Mouse (Mus musculus) stomach, embryonic 15.5 days (tissue): ENCODE data around the gene Bag6. TPM values are rescaled to one million over a fixed set of nuclear protein-coding genes. Genes with fewer than 3 reads are reported as not detected.

Experiments
- ATAC-seq: fragments of 200-750 bp; cut with Nextera tagmentation; 2 replicates; pipeline ENCODE4 v1.8.0; 2017; ENCODE audit warnings: low read depth, moderate number of reproducible peaks, moderate TSS enrichment; ENCODE audit not compliant: insufficient read depth, low FRiP score
- H3K27ac ChIP-seq: fragments of 300-500 bp; sonication (generic); 2 replicates; pipeline ENCODE4 v1.5.1; 2015; ENCODE audit warnings: mild to moderate bottlenecking, inconsistent platforms
- H3K27me3 ChIP-seq: fragments of 300-500 bp; sonication (generic); replicated peaks from 2 replicates; pipeline ENCODE4 v1.6.1; 2015; ENCODE audit warnings: inconsistent platforms
- H3K36me3 ChIP-seq: fragments of 300-500 bp; sonication (generic); 2 replicates; pipeline ENCODE4 v1.6.1; 2015; ENCODE audit warnings: inconsistent platforms
- H3K4me1 ChIP-seq: fragments of 300-500 bp; sonication (generic); 2 replicates; pipeline ENCODE4 v1.6.1; 2015; ENCODE audit warnings: inconsistent platforms
- H3K4me2 ChIP-seq: fragments of 300-500 bp; sonication (generic); 2 replicates; pipeline ENCODE4 v1.6.1; 2015; ENCODE audit warnings: mild to moderate bottlenecking, inconsistent platforms
- H3K4me3 ChIP-seq: fragments of 300-500 bp; sonication (generic); replicated peaks from 2 replicates; pipeline ENCODE4 v1.5.1; 2015; ENCODE audit warnings: inconsistent platforms
- H3K9ac ChIP-seq: fragments of 300-500 bp; sonication (generic); 2 replicates; pipeline ENCODE4 v1.6.1; 2015; ENCODE audit warnings: inconsistent platforms
- H3K9me3 ChIP-seq: fragments of 300-500 bp; sonication (generic); 2 replicates; pipeline ENCODE4 v1.6.1; 2016; ENCODE audit warnings: inconsistent platforms
- WGBS: fragments of 180-500 bp; shearing (Covaris S2); methylation state at CpG from one replicate; pipeline ENCODE4 v1.1.7; 2015; 5-methylcytosine and 5-hydroxymethylcytosine counted together
- microRNA-seq: library from miRNA; unstranded; fragments of <30 nt; microRNA quantifications from one replicate; pipeline ENCODE4, GENCODE M21; 2016
- polyA plus RNA-seq: library from polyadenylated mRNA; unstranded; fragments of >200 nt; fragmentation: Nextera tagmentation; extraction: Ambion mirVana; gene quantifications from 2 replicates; pipeline ENCODE4 v1.2.1, GENCODE M21; 2015

Bag6 gene
- polyA plus RNA-seq, 1 experiment from 2014 or later, result 42.2 TPM

- H3K4me2 ChIP-seq, result peak within 1 kb of the TSS; percentile 93
- H3K4me1 ChIP-seq, result peaks cover 15% of the 10 kb centered on the region; the same call in 1 of the 2 replicates
- H3K27ac ChIP-seq, result no peak within 1 kb of the TSS
- H3K27me3 ChIP-seq, result peaks cover 15% of the 10 kb centered on the region
- H3K4me3 ChIP-seq, result peak within 1 kb of the TSS; percentile 47
- H3K9ac ChIP-seq, result no peak within 1 kb of the TSS
- no peaks in the 10 kb centered on the region for H3K9me3 ChIP-seq
- WGBS, result 54% methylated on average over 28 of the region's 28 CpGs
- ATAC-seq, result no peak
- H3K36me3 ChIP-seq, result no peaks in the 10 kb centered on the region
These were observed 59.2 kb downstream of the Bag6 start, which contains the start of gene Ltb for GRCm38 (mm10) chr17:35193881-35194843. TSS of gene Ltb (plus strand) at chr17:35194439.

- Histone ChIP-seq H3K36me3 (no peaks in the 10 kb centered on the region), H3K9ac (no peak overlapping the region), H3K4me1 (peaks cover 15% of the 10 kb centered on the region; the same call in 1 of the 2 replicates), H3K9me3 (no peaks in the 10 kb centered on the region), H3K4me3 (peak overlapping the region; percentile 47), H3K4me2 (peak overlapping the region; percentile 93), H3K27ac (no peak overlapping the region), H3K27me3 (peaks cover 15% of the 10 kb centered on the region)
- no peak for ATAC-seq
- 38% methylated on average over 19 of the region's 19 CpGs for WGBS
These were observed 60.1 kb downstream of the Bag6 start for GRCm38 (mm10) chr17:35194844-35195630.

- Histone ChIP-seq H3K9ac (peak overlapping the region; percentile 35), H3K4me3 (peak overlapping the region; percentile 47), H3K9me3 (no peaks in the 10 kb centered on the region), H3K4me2 (peak overlapping the region; percentile 93), H3K36me3 (no peaks in the 10 kb centered on the region), H3K27me3 (peaks cover 15% of the 10 kb centered on the region), H3K27ac (no peak overlapping the region), H3K4me1 (peaks cover 15% of the 10 kb centered on the region; the same call in 1 of the 2 replicates)
- ATAC-seq, result peak; percentile 73
- WGBS, result 2% methylated on average over 63 of the region's 66 CpGs
These were observed 60.8 kb downstream of the Bag6 start for GRCm38 (mm10) chr17:35195631-35196320.

GRCm38 (mm10) chr17:35196321-35196641, 61.3 kb downstream of the Bag6 start:
- no peak for ATAC-seq

More at GRCm38 (mm10) chr17:35196321-35196641, 61.3 kb downstream of the Bag6 start:
- Histone ChIP-seq H3K27me3 (peaks cover 16% of the 10 kb centered on the region), H3K9ac (no peak overlapping the region), H3K9me3 (no peaks in the 10 kb centered on the region), H3K4me1 (peaks cover 15% of the 10 kb centered on the region; the same call in 1 of the 2 replicates), H3K36me3 (no peaks in the 10 kb centered on the region), H3K4me3 (peak overlapping the region; percentile 47), H3K27ac (no peak overlapping the region), H3K4me2 (peak overlapping the region; percentile 93)
- 31% methylated on average over 9 of the region's 9 CpGs for WGBS

Small RNA genes lying within 50 kb of the gene (microRNA-seq; reads per million reads assigned to microRNA genes)
- gene Mir6973a, result not detected

Other genes starting within 250 kb of the Bag6 start
- gene C2, start 236.9 kb upstream of the Bag6 start, polyA plus RNA-seq, result 4.4 and 6.2 TPM in 2 replicates
- 70.0 and 74.5 TPM in 2 replicates for gene Ehmt2, start 236.7 kb upstream of the Bag6 start, polyA plus RNA-seq
- 15.2 and 17.9 TPM in 2 replicates for gene Slc44a4, start 220.7 kb upstream of the Bag6 start, polyA plus RNA-seq
- gene Neu1, start 203.9 kb upstream of the Bag6 start, polyA plus RNA-seq, result 36.9 and 44.5 TPM in 2 replicates
- 0.34 and 0.90 TPM in 2 replicates for gene Hspa1b, start 175.9 kb upstream of the Bag6 start, polyA plus RNA-seq
- not detected in 2 replicates for gene Gm20481, start 165.3 kb upstream of the Bag6 start, polyA plus RNA-seq
- 9.9 and 12.1 TPM in 2 replicates for gene Hspa1a, start 163.0 kb upstream of the Bag6 start, polyA plus RNA-seq
- gene Hspa1l, start 162.5 kb upstream of the Bag6 start, polyA plus RNA-seq, result 0.49 and 0.89 TPM in 2 replicates
- 175 and 182 TPM in 2 replicates for gene Lsm2, start 153.3 kb upstream of the Bag6 start, polyA plus RNA-seq
- gene Vars, start 134.2 kb upstream of the Bag6 start, polyA plus RNA-seq, result 119 and 124 TPM in 2 replicates
- gene Vwa7, start 118.6 kb upstream of the Bag6 start, polyA plus RNA-seq, result 0.31 TPM in 2 replicates
- 13.2 and 14.8 TPM in 2 replicates for gene Sapcd1, start 107.2 kb upstream of the Bag6 start, polyA plus RNA-seq
- gene Msh5, start 88.4 kb upstream of the Bag6 start, polyA plus RNA-seq, result 3.8 and 4.8 TPM in 2 replicates
- 361 and 363 TPM in 2 replicates for gene Clic1, start 85.2 kb upstream of the Bag6 start, polyA plus RNA-seq
- 210 and 216 TPM in 2 replicates for gene Ddah2, start 76.1 kb upstream of the Bag6 start, polyA plus RNA-seq
- gene Ly6g6c, start 69.8 kb upstream of the Bag6 start, polyA plus RNA-seq, result 6.2 and 17.2 TPM in 2 replicates
- gene Mpig6b, start 69.0 kb upstream of the Bag6 start, polyA plus RNA-seq, result 0.44 and 0.73 TPM in 2 replicates
- 9.4 and 16.8 TPM in 2 replicates for gene Ly6g6e, start 58.3 kb upstream of the Bag6 start, polyA plus RNA-seq
- gene Ly6g6d, start 57.1 kb upstream of the Bag6 start, polyA plus RNA-seq, result 3.6 and 4.4 TPM in 2 replicates
- 0.15 and 0.41 TPM in 2 replicates for gene Ly6g6f, start 49.6 kb upstream of the Bag6 start, polyA plus RNA-seq
- gene Abhd16a, start 45.9 kb upstream of the Bag6 start, polyA plus RNA-seq, result 92.0 and 97.8 TPM in 2 replicates
- gene Ly6g5c, start 26.9 kb upstream of the Bag6 start, polyA plus RNA-seq, result not detected in 2 replicates
- gene Ly6g5b, start 19.8 kb upstream of the Bag6 start, polyA plus RNA-seq, result 0.69 and 0.85 TPM in 2 replicates
- 17.4 and 19.1 TPM in 2 replicates for gene Gpank1, start 13.7 kb upstream of the Bag6 start, polyA plus RNA-seq
- 251 and 262 TPM in 2 replicates for gene Csnk2b, start 13.1 kb upstream of the Bag6 start, polyA plus RNA-seq
- 11.9 and 12.2 TPM in 2 replicates for gene D17H6S53E, start 8.8 kb upstream of the Bag6 start, polyA plus RNA-seq
- gene Apom, start 3.1 kb upstream of the Bag6 start, polyA plus RNA-seq, result 21.2 and 47.5 TPM in 2 replicates
- gene Prrc2a, start 29.7 kb downstream of the Bag6 start, polyA plus RNA-seq, result 148 and 172 TPM in 2 replicates
- gene Aif1, start 40.9 kb downstream of the Bag6 start, polyA plus RNA-seq, result 18.7 and 21.9 TPM in 2 replicates
- 23.7 and 25.1 TPM in 2 replicates for gene Lst1, start 53.3 kb downstream of the Bag6 start, polyA plus RNA-seq
- 3.7 and 5.5 TPM in 2 replicates for gene Ltb, start 59.3 kb downstream of the Bag6 start, polyA plus RNA-seq
- 0.18 and 0.28 TPM in 2 replicates for gene Tnf, start 66.8 kb downstream of the Bag6 start, polyA plus RNA-seq
- gene Lta, start 70.2 kb downstream of the Bag6 start, polyA plus RNA-seq, result 0.77 and 0.83 TPM in 2 replicates
- 0.86 TPM in 1 of 2 replicates, not detected in the other for gene Gm16181, start 85.7 kb downstream of the Bag6 start, polyA plus RNA-seq
- 5.1 and 5.9 TPM in 2 replicates for gene Atp6v1g2, start 98.5 kb downstream of the Bag6 start, polyA plus RNA-seq
- 12.5 and 14.1 TPM in 2 replicates for gene Nfkbil1, start 100.6 kb downstream of the Bag6 start, polyA plus RNA-seq
- gene Ddx39b, start 106.6 kb downstream of the Bag6 start, polyA plus RNA-seq, result 361 and 392 TPM in 2 replicates
- gene H2-D1, start 127.6 kb downstream of the Bag6 start, polyA plus RNA-seq, result 135 and 148 TPM in 2 replicates
- 0.92 and 1.4 TPM in 2 replicates for gene H2-Q1, start 185.2 kb downstream of the Bag6 start, polyA plus RNA-seq
- gene H2-Q2, start 207.1 kb downstream of the Bag6 start, polyA plus RNA-seq, result 15.1 and 21.0 TPM in 2 replicates
- gene H2-Q4, start 244.4 kb downstream of the Bag6 start, polyA plus RNA-seq, result 4.8 and 4.9 TPM in 2 replicates